Mouse (Mus musculus) ES-Bruce4 (cell line): ENCODE results near the gene Ank2. TPM values are rescaled to one million over a fixed set of nuclear protein-coding genes. Genes with fewer than 3 reads are reported as not detected.
A peak's percentile ranks its signal among the peaks of the same experiment; 100 is the strongest.

Experiments used
- H3K27ac ChIP-seq: 2 replicates; pipeline ENCODE4 v1.5.1; 2012; ENCODE audit warnings: low read length, inconsistent platforms; ENCODE audit not compliant: insufficient read depth
- H3K27me3 ChIP-seq: 2 replicates; pipeline ENCODE4 v1.6.1; 2012; ENCODE audit warnings: mild to moderate bottlenecking, low read length, inconsistent platforms; ENCODE audit not compliant: control insufficient read depth, poor library complexity, insufficient read depth, severe bottlenecking
- H3K36me3 ChIP-seq: 2 replicates; pipeline ENCODE4 v1.6.1; 2012; ENCODE audit warnings: inconsistent platforms, mild to moderate bottlenecking, low read length, moderate library complexity; ENCODE audit not compliant: control insufficient read depth, poor library complexity, insufficient read depth, severe bottlenecking
- H3K4me1 ChIP-seq: one replicate; pipeline ENCODE4 v1.8.1; 2011; ENCODE audit warnings: low read length; ENCODE audit not compliant: control insufficient read depth, insufficient read depth
- H3K4me3 ChIP-seq: 2 replicates; pipeline ENCODE4 v1.5.1; 2011; ENCODE audit warnings: low read depth, mild to moderate bottlenecking, low read length
- H3K9ac ChIP-seq: 2 replicates; pipeline ENCODE4 v1.6.1; 2012; ENCODE audit warnings: low read depth, mild to moderate bottlenecking, inconsistent platforms; ENCODE audit not compliant: poor library complexity, severe bottlenecking
- H3K9me3 ChIP-seq: replicated peaks from 2 replicates; pipeline ENCODE4 v1.6.1; 2012; ENCODE audit warnings: mild to moderate bottlenecking, low read length, inconsistent platforms; ENCODE audit not compliant: control insufficient read depth, poor library complexity, insufficient read depth, severe bottlenecking
- CTCF ChIP-seq: IDR thresholded peaks from one replicate; pipeline ENCODE4 v1.8.1; 2011; ENCODE audit warnings: low read depth, low read length
- EP300 ChIP-seq: IDR thresholded peaks from 2 replicates; pipeline ENCODE4 v1.6.1; 2011; ENCODE audit warnings: low read depth, low read length; ENCODE audit not compliant: insufficient read depth
- POLR2A ChIP-seq: IDR thresholded peaks from one replicate; pipeline ENCODE4 v1.8.1; 2011; ENCODE audit warnings: low read length; ENCODE audit not compliant: insufficient read depth
- polyA plus RNA-seq: library from polyadenylated mRNA; stranded (reverse); fragments of >200 nt; gene quantifications from 2 replicates; pipeline ENCODE4 v1.2.4, GENCODE M21; 2011; ENCODE audit warnings: low read depth; ENCODE audit not compliant: missing spikeins, insufficient read depth, insufficient read length

The Ank2 gene
- polyA plus RNA-seq, 1 experiment = 29.9 TPM

- no peaks in the 10 kb centered on the region for H3K9me3 ChIP-seq
- TF ChIP-seq EP300 = peak; percentile 87
- no peak for TF ChIP-seq CTCF
- H3K4me3 ChIP-seq = no peak overlapping the region
- H3K9ac ChIP-seq = peak overlapping the region; percentile 66
- no peaks in the 10 kb centered on the region for H3K36me3 ChIP-seq
- no peaks in the 10 kb centered on the region for H3K27me3 ChIP-seq
- H3K27ac ChIP-seq = peak overlapping the region; percentile 97
- H3K4me1 ChIP-seq = no peaks in the 10 kb centered on the region
These were observed 45.9 kb downstream of the Ank2 start for GRCm38 (mm10) chr3:127453254-127453653.

GRCm38 (mm10) chr3:127452233-127452632 is 46.9 kb downstream of the Ank2 start:
- Histone ChIP-seq H3K9ac (peak overlapping the region; percentile 66), H3K4me3 (no peak overlapping the region), H3K36me3 (no peaks in the 10 kb centered on the region), H3K9me3 (no peaks in the 10 kb centered on the region), H3K27me3 (no peaks in the 10 kb centered on the region), H3K4me1 (no peaks in the 10 kb centered on the region), H3K27ac (peak overlapping the region; percentile 97)
- TF ChIP-seq CTCF (peak; percentile 57), EP300 (no peak), POLR2A (no peak)

GRCm38 (mm10) chr3:127451741-127452140 is 47.4 kb downstream of the Ank2 start:
- Histone ChIP-seq H3K27me3 (no peaks in the 10 kb centered on the region), H3K4me3 (no peak overlapping the region), H3K9me3 (no peaks in the 10 kb centered on the region), H3K4me1 (no peaks in the 10 kb centered on the region), H3K27ac (peak overlapping the region; percentile 65; the same call in 1 of the 2 replicates), H3K36me3 (no peaks in the 10 kb centered on the region), H3K9ac (0 out of 2 replicates have a peak overlapping the region, but pooled peaks have one; percentile 6)
- TF ChIP-seq EP300 = no peak

- Histone ChIP-seq H3K27me3 (no peaks in the 10 kb centered on the region), H3K9ac (no peak overlapping the region), H3K9me3 (no peaks in the 10 kb centered on the region), H3K27ac (no peak overlapping the region), H3K36me3 (no peaks in the 10 kb centered on the region), H3K4me3 (no peak overlapping the region), H3K4me1 (no peaks in the 10 kb centered on the region)
- TF ChIP-seq CTCF = peak; percentile 88
- no peak for TF ChIP-seq EP300
- TF ChIP-seq POLR2A = no peak
These were observed 48.1 kb downstream of the Ank2 start for GRCm38 (mm10) chr3:127451070-127451469.

- Histone ChIP-seq H3K9me3 (no peaks in the 10 kb centered on the region), H3K4me1 (no peaks in the 10 kb centered on the region)
These were observed 53.0 kb downstream of the Ank2 start for GRCm38 (mm10) chr3:127446173-127446572.

GRCm38 (mm10) chr3:127433291-127433690 is 65.9 kb downstream of the Ank2 start:
- Histone ChIP-seq H3K27me3 (0 out of 2 replicates have a peak, but pooled peaks cover 1% of the 10 kb centered on the region), H3K9me3 (no peaks in the 10 kb centered on the region), H3K4me3 (no peak overlapping the region), H3K36me3 (no peaks in the 10 kb centered on the region), H3K9ac (no peak overlapping the region), H3K27ac (no peak overlapping the region), H3K4me1 (no peaks in the 10 kb centered on the region)
- no peak for TF ChIP-seq POLR2A

More at GRCm38 (mm10) chr3:127446173-127446572, 53.0 kb downstream of the Ank2 start:
- H3K27me3 ChIP-seq = no peaks in the 10 kb centered on the region
- H3K27ac ChIP-seq = no peak overlapping the region
- no peaks in the 10 kb centered on the region for H3K36me3 ChIP-seq
- no peak overlapping the region for H3K9ac ChIP-seq
- no peak overlapping the region for H3K4me3 ChIP-seq
- TF ChIP-seq EP300 (no peak), POLR2A (no peak), CTCF (peak; percentile 75)
